31 mouse cellular contexts compared by ENCODE assay signal in genomic region chr14:46757736-46758135, GRCm38 (mm10). TPM values are rescaled to one million over a fixed set of nuclear protein-coding genes. Genes with fewer than 3 reads are reported as not detected.
DNase-seq lines count a peak whose midpoint lies in the region; ATAC-seq lines count a peak whose summit lies in the region.
"Had no signal": no experiment of that assay in that cellular context is flagged by ENCODE, and none has a peak within 500 bp of the region (broad histone marks: within the 10 kb centered on the region; RNA-seq: fewer than 3 reads in every experiment).

No protein-coding gene starts in this region.

- DNase-seq in heart, adult 11 months = peak; percentile 86
- peak; percentile 48 for DNase-seq in ES-CJ7 (ENCODE audit: low read depth, low spot score)
- peak; percentile 74 for DNase-seq in ZHBTc4 (ENCODE audit: low read depth, low spot score)
- no peak for DNase-seq in ovary, postnatal 10 days (ENCODE audit: low spot score)
- DNase-seq in urinary bladder, postnatal 14 days (ENCODE audit: low spot score) = no peak
- DNase-seq: adrenal gland, adult 8-10 months; adrenal gland, postnatal 25 days; cerebellum, adult 11-12 months; cerebellum, adult 8-10 months; cerebellum, postnatal 10 days; cerebellum, postnatal 36 days; embryo, embryonic 11 days; gastrocnemius, adult 2 months; gastrocnemius, postnatal 14 days; heart, adult 18-20 months; heart, postnatal 14 days; heart, postnatal 4 days had no signal

- WGBS in heart, embryonic 11.5 days (ENCODE audit: insufficient replicate concordance) = 44% methylated on average over 9 of the region's 9 CpGs

- H3K27ac ChIP-seq in heart, embryonic 11.5 days (ENCODE audit: low read depth, low read length) = no peak overlapping the region
- H3K27ac ChIP-seq: embryonic facial prominence, embryonic 10.5 days; embryonic facial prominence, embryonic 13.5 days; forebrain, embryonic 13.5 days; gastrocnemius, adult 2 months; heart, embryonic 13.5 days; hindbrain, embryonic 14.5 days; hindbrain, postnatal 0 days had no signal

- H3K27me3 ChIP-seq in heart, embryonic 11.5 days (ENCODE audit: control insufficient read depth, insufficient read depth, low read length) = no peaks in the 10 kb centered on the region
- H3K27me3 ChIP-seq: embryonic facial prominence, embryonic 13.5 days; forebrain, embryonic 13.5 days; heart, embryonic 13.5 days; Patski had no signal

- no peaks in the 10 kb centered on the region for H3K9me3 ChIP-seq in heart, embryonic 11.5 days (replicated peaks; ENCODE audit: control insufficient read depth, low read length)
- H3K9me3 ChIP-seq: embryonic facial prominence, embryonic 10.5 days; G1E; heart, embryonic 13.5 days had no signal

- H3K36me3 ChIP-seq in heart, embryonic 11.5 days (ENCODE audit: control insufficient read depth, insufficient read depth, low read length) = no peaks in the 10 kb centered on the region
- H3K36me3 ChIP-seq: embryonic facial prominence, embryonic 10.5 days; embryonic facial prominence, embryonic 13.5 days; G1E; heart, embryonic 13.5 days had no signal

- H3K4me1 ChIP-seq in heart, embryonic 11.5 days (ENCODE audit: control insufficient read depth, insufficient read depth, low read length) = peaks cover 4% of the 10 kb centered on the region; the same call in 1 of the 2 replicates

- no peak overlapping the region for H3K9ac ChIP-seq in heart, embryonic 11.5 days (ENCODE audit: low read depth, low read length)
- H3K9ac ChIP-seq: embryonic facial prominence, embryonic 13.5 days; forebrain, embryonic 13.5 days; heart, embryonic 13.5 days; hindbrain, embryonic 14.5 days had no signal

- H3K4me2 ChIP-seq in heart, embryonic 11.5 days = no peak overlapping the region
- H3K4me2 ChIP-seq: embryonic facial prominence, embryonic 13.5 days; forebrain, embryonic 13.5 days; heart, embryonic 13.5 days; hindbrain, embryonic 14.5 days had no signal

- ATAC-seq in heart, embryonic 11.5 days (replicated peaks; ENCODE audit: insufficient number of reproducible peaks, low FRiP score, low TSS enrichment) = no peak
- ATAC-seq: activated CD4-positive, CD25-positive, alpha-beta regulatory T cell, adult 4 months; forebrain, embryonic 13.5 days; forebrain, embryonic 16.5 days; hindbrain, postnatal 0 days; inflammation-experienced regulatory T-cells, adult 6 months; intestine, embryonic 16.5 days; Patski had no signal

- H3K4me3 ChIP-seq in heart, embryonic 11.5 days (ENCODE audit: low read depth, low read length) = no peak overlapping the region
- H3K4me3 ChIP-seq: embryonic facial prominence, embryonic 10.5 days; embryonic facial prominence, embryonic 13.5 days; erythroblast, embryonic 14.5 days; forebrain, embryonic 13.5 days; gastrocnemius, adult 2 months; heart, embryonic 13.5 days had no signal

RNA-seq across cellular contexts. Expression of gene Cdkn3, which starts 2.6 kb away (rescaled TPM):
- polyA plus RNA-seq in heart, embryonic 11.5 days (2014; fragmentation: Nextera tagmentation; extraction: Ambion mirVana) = 45.4 and 59.4 TPM in 2 replicates

RNA-seq across cellular contexts. Expression of gene Cnih1, which starts 30.5 kb away (rescaled TPM):
- 188 and 201 TPM in 2 replicates for polyA plus RNA-seq in heart, embryonic 11.5 days (2014; fragmentation: Nextera tagmentation; extraction: Ambion mirVana)

Comparison
In these comparisons a context has a peak if more than half of its experiments do, and no peak if none do; other contexts are left out.
1. DNase-seq: peak in heart, adult 11 months (single experiment), ES-CJ7 (single experiment) and ZHBTc4 (single experiment); none in ovary, postnatal 10 days (single experiment) and urinary bladder, postnatal 14 days (single experiment).